Mouse (Mus musculus) adrenal gland, adult 8-10 months (tissue): ENCODE data around the gene Ikzf3. TPM values are rescaled to one million over a fixed set of nuclear protein-coding genes. Genes with fewer than 3 reads are reported as not detected.
A peak's percentile ranks its signal among the peaks of the same experiment; 100 is the strongest.

Experiments
- DNase-seq: peaks from one replicate; pipeline ENCODE4 v3.0.0; 2022
- total RNA-seq, 4 experiments: library from RNA; stranded (reverse); gene quantifications; 2 replicates each; pipeline ENCODE4 v1.2.4; 2022

Ikzf3 gene
- total RNA-seq, 4 experiments from 2014 or later, result 0.49 to 1.0 (median 0.75) TPM

GRCm38 (mm10) chr11:98472696-98473095 lies 73.1 kb downstream of the Ikzf3 start:
- DNase-seq, result no peak

GRCm38 (mm10) chr11:98470795-98471194 lies 75.0 kb downstream of the Ikzf3 start:
- no peak for DNase-seq

GRCm38 (mm10) chr11:98469761-98470714 lies 75.8 kb downstream of the Ikzf3 start:
- peak; percentile 26 for DNase-seq

- no peak for DNase-seq
Measured at GRCm38 (mm10) chr11:98464516-98464915, 81.3 kb downstream of the Ikzf3 start.

- DNase-seq, result no peak
Measured at GRCm38 (mm10) chr11:98463911-98464310, 81.9 kb downstream of the Ikzf3 start.

- DNase-seq, result no peak
Measured at GRCm38 (mm10) chr11:98462255-98462654, 83.6 kb downstream of the Ikzf3 start.

- no peak for DNase-seq
Measured at GRCm38 (mm10) chr11:98461109-98461720, 84.6 kb downstream of the Ikzf3 start.

- no peak for DNase-seq
Measured at GRCm38 (mm10) chr11:98459860-98460259, 86.0 kb downstream of the Ikzf3 start.

- DNase-seq, result no peak
Measured at GRCm38 (mm10) chr11:98459071-98459741, 86.6 kb downstream of the Ikzf3 start.

- DNase-seq, result no peak
Measured at GRCm38 (mm10) chr11:98458121-98458990, 87.5 kb downstream of the Ikzf3 start.

- DNase-seq, result peak; percentile 61
Measured at GRCm38 (mm10) chr11:98457367-98458120, 88.3 kb downstream of the Ikzf3 start.

- no peak for DNase-seq
Measured at GRCm38 (mm10) chr11:98456945-98457344, 88.9 kb downstream of the Ikzf3 start.

- no peak for DNase-seq
Measured at GRCm38 (mm10) chr11:98456545-98456944, 89.3 kb downstream of the Ikzf3 start.

GRCm38 (mm10) chr11:98455484-98455883 lies 90.3 kb downstream of the Ikzf3 start:
- no peak for DNase-seq

- DNase-seq, result no peak
Measured at GRCm38 (mm10) chr11:98449921-98450771, 95.7 kb downstream of the Ikzf3 start.

GRCm38 (mm10) chr11:98449419-98449818 lies 96.4 kb downstream of the Ikzf3 start:
- no peak for DNase-seq

- DNase-seq, result no peak
Measured at GRCm38 (mm10) chr11:98448191-98448790, 97.5 kb downstream of the Ikzf3 start.

GRCm38 (mm10) chr11:98447475-98447834 lies 98.4 kb downstream of the Ikzf3 start:
- no peak for DNase-seq

- no peak for DNase-seq
Measured at GRCm38 (mm10) chr11:98446562-98447474, 99.0 kb downstream of the Ikzf3 start.
